Mouse (Mus musculus) CH12.LX (cell line): ENCODE measurements around the gene Col23a1.

Experiments
- CHD1 ChIP-seq: IDR thresholded peaks from 2 replicates; pipeline ENCODE4 v1.6.1; 2012; ENCODE audit warnings: low read depth, low read length, improper control_type of control experiment, inconsistent platforms
- CTCF ChIP-seq, 2 experiments: IDR thresholded peaks in 1 of 2; conservative IDR thresholded peaks in 1 of 2; 2 replicates each; pipeline ENCODE4 v1.5.1; 2011 to 2012; ENCODE audit warnings: low read depth in 2 of 2, low read length in 2 of 2, improper control_type of control experiment in 1 of 2, inconsistent platforms in 1 of 2, mild to moderate bottlenecking in 1 of 2, moderate library complexity in 1 of 2
- E2F4 ChIP-seq: IDR thresholded peaks from 2 replicates; pipeline ENCODE4 v1.6.1; 2011; ENCODE audit warnings: low read depth, low read length, improper control_type of control experiment; ENCODE audit not compliant: insufficient replicate concordance
- EP300 ChIP-seq: IDR thresholded peaks from 2 replicates; pipeline ENCODE4 v1.6.1; 2011; ENCODE audit warnings: low read length, improper control_type of control experiment
- MAZ ChIP-seq: IDR thresholded peaks from 2 replicates; pipeline ENCODE4 v1.6.1; 2012; ENCODE audit warnings: low read depth, mild to moderate bottlenecking, inconsistent platforms, low read length, improper control_type of control experiment, moderate library complexity

GRCm38 (mm10) chr11:51459569-51460043, 169.9 kb downstream of the Col23a1 start:
- TF ChIP-seq EP300: no peak
- TF ChIP-seq CHD1: no peak
- no peak for TF ChIP-seq E2F4
- no peak for TF ChIP-seq CTCF (conservative IDR thresholded peaks at IDR 0.05 in 1 of 2, IDR thresholded peaks at IDR 0.05 in 1 of 2; ENCODE audit: low read depth in 2 of 2, low read length in 2 of 2)
- no peak for TF ChIP-seq MAZ
